ENCODE assay signal across 8 mouse cellular contexts in genomic region chr4:34616146-34616545, GRCm38 (mm10). TPM values are rescaled to one million over a fixed set of nuclear protein-coding genes. Genes with fewer than 3 reads are reported as not detected.
DNase-seq lines count a peak whose midpoint lies in the region; ATAC-seq and TF ChIP-seq lines count a peak whose summit lies in the region.

No protein-coding gene starts in this region.

- WGBS in kidney, adult 2 months = 36% methylated on average over 8 of the region's 8 CpGs
- WGBS in embryonic facial prominence, embryonic 14.5 days = 74% methylated on average over 8 of the region's 8 CpGs
- 56% methylated on average over 8 of the region's 8 CpGs for WGBS in kidney, embryonic 15.5 days
- WGBS in neural tube, embryonic 12.5 days = 41% methylated on average over 8 of the region's 8 CpGs

- TF ChIP-seq CTCF in kidney, adult 2 months (conservative IDR thresholded peaks at IDR 0.05; ENCODE audit: insufficient read depth, insufficient read length, low read depth, low read length) = no peak

- DNase-seq in kidney, adult 2 months = peak; percentile 66
- no peak for DNase-seq in kidney, postnatal 4 days
- DNase-seq in embryonic facial prominence, embryonic 14.5 days (ENCODE audit: low spot score) = no peak
- no peak for DNase-seq in left cerebral cortex, postnatal 10 days (ENCODE audit: extremely low spot score in 1 of 2, low spot score in 2 of 2)

- TF ChIP-seq POLR2A in kidney, adult 2 months (IDR thresholded peaks at IDR 0.05; ENCODE audit: low read depth, low read length) = no peak

- no peaks in the 10 kb centered on the region for H3K27me3 ChIP-seq in kidney, adult 2 months (replicated peaks; ENCODE audit: control insufficient read depth, insufficient read depth, low read length)
- H3K27me3 ChIP-seq in embryonic facial prominence, embryonic 14.5 days (replicated peaks; ENCODE audit: control insufficient read depth, insufficient read depth, low read length) = no peaks in the 10 kb centered on the region
- H3K27me3 ChIP-seq in kidney, embryonic 15.5 days = no peaks in the 10 kb centered on the region
- no peaks in the 10 kb centered on the region for H3K27me3 ChIP-seq in neural tube, embryonic 12.5 days (replicated peaks)

- peak overlapping the region; percentile 83 for H3K9ac ChIP-seq in embryonic facial prominence, embryonic 14.5 days (ENCODE audit: low read depth, low read length)
- peak overlapping the region; percentile 85 for H3K9ac ChIP-seq in kidney, embryonic 15.5 days
- H3K9ac ChIP-seq in neural tube, embryonic 12.5 days = peak overlapping the region; percentile 83

- no peaks in the 10 kb centered on the region for H3K36me3 ChIP-seq in kidney, adult 2 months (ENCODE audit: control insufficient read depth, insufficient read depth, low read length)
- no peaks in the 10 kb centered on the region for H3K36me3 ChIP-seq in embryonic facial prominence, embryonic 14.5 days (ENCODE audit: control insufficient read depth, insufficient read depth, low read length)
- peaks cover 5% of the 10 kb centered on the region; the same call in 1 of the 2 replicates for H3K36me3 ChIP-seq in kidney, embryonic 15.5 days
- H3K36me3 ChIP-seq in neural tube, embryonic 12.5 days = no peaks in the 10 kb centered on the region

- peak overlapping the region; percentile 75 for H3K27ac ChIP-seq in kidney, adult 2 months (ENCODE audit: insufficient read depth, low read depth, low read length)
- H3K27ac ChIP-seq in embryonic facial prominence, embryonic 14.5 days (replicated peaks; ENCODE audit: low read depth, low read length) = no peak overlapping the region
- peak overlapping the region; percentile 96; the same call in 1 of the 2 replicates for H3K27ac ChIP-seq in kidney, embryonic 15.5 days
- no peak overlapping the region for H3K27ac ChIP-seq in neural tube, embryonic 12.5 days

- H3K9me3 ChIP-seq in embryonic facial prominence, embryonic 14.5 days (ENCODE audit: control insufficient read depth, low read length) = no peaks in the 10 kb centered on the region
- H3K9me3 ChIP-seq in kidney, embryonic 15.5 days (replicated peaks) = no peaks in the 10 kb centered on the region
- no peaks in the 10 kb centered on the region for H3K9me3 ChIP-seq in neural tube, embryonic 12.5 days

- intact Hi-C loops in left cerebral cortex, postnatal 10 days (cut with DNase I) = no loop called here

- peak overlapping the region; percentile 85 for H3K4me2 ChIP-seq in embryonic facial prominence, embryonic 14.5 days (ENCODE audit: low read depth, low read length)
- H3K4me2 ChIP-seq in kidney, embryonic 15.5 days = peak overlapping the region; percentile 81
- peak overlapping the region; percentile 88 for H3K4me2 ChIP-seq in neural tube, embryonic 12.5 days (replicated peaks)

- no peak for ATAC-seq in embryonic facial prominence, embryonic 14.5 days (ENCODE audit: low read depth)
- ATAC-seq in kidney, embryonic 15.5 days (replicated peaks; ENCODE audit: low FRiP score) = no peak
- ATAC-seq in neural tube, embryonic 12.5 days (ENCODE audit: low FRiP score, low read depth) = no peak
- ATAC-seq in megakaryocyte-erythroid progenitor cell, adult 5-6 weeks (replicated peaks; ENCODE audit: low FRiP score, low TSS enrichment, poor library complexity, severe bottlenecking) = no peak
- no peak for ATAC-seq in inflammation-experienced regulatory T-cells, adult 6 months

- peak overlapping the region; percentile 80 for H3K4me3 ChIP-seq in kidney, adult 2 months (ENCODE audit: insufficient read depth, low read depth, low read length)
- H3K4me3 ChIP-seq in embryonic facial prominence, embryonic 14.5 days (ENCODE audit: low read depth, low read length) = peak overlapping the region; percentile 74; the same call in 1 of the 2 replicates
- H3K4me3 ChIP-seq in kidney, embryonic 15.5 days (replicated peaks) = peak overlapping the region; percentile 89
- peak overlapping the region; percentile 77 for H3K4me3 ChIP-seq in neural tube, embryonic 12.5 days

- H3K4me1 ChIP-seq in kidney, adult 2 months (ENCODE audit: control insufficient read depth, insufficient read depth, low read length) = peaks cover 6% of the 10 kb centered on the region; the same call in 1 of the 2 replicates
- H3K4me1 ChIP-seq in embryonic facial prominence, embryonic 14.5 days (ENCODE audit: control insufficient read depth, insufficient read depth, low read length) = peaks cover 20% of the 10 kb centered on the region
- H3K4me1 ChIP-seq in kidney, embryonic 15.5 days = peaks cover 26% of the 10 kb centered on the region
- peaks cover 24% of the 10 kb centered on the region for H3K4me1 ChIP-seq in neural tube, embryonic 12.5 days

RNA-seq across cellular contexts. Expression of gene Rars2, which starts 1.4 kb away (rescaled TPM):
- 17.8 and 21.2 TPM in 2 replicates for polyA plus RNA-seq in kidney, adult 2 months (2012; rRNA removed)
- 48.6 and 57.5 TPM in 2 replicates for polyA plus RNA-seq in embryonic facial prominence, embryonic 14.5 days (2014; fragmentation: Nextera tagmentation; extraction: Ambion mirVana)
- polyA plus RNA-seq in kidney, embryonic 15.5 days (2015; fragmentation: Nextera tagmentation; extraction: Ambion mirVana) = 71.5 and 76.0 TPM in 2 replicates
- 63.5 and 67.8 TPM in 2 replicates for polyA plus RNA-seq in neural tube, embryonic 12.5 days (2016; fragmentation: Nextera tagmentation; extraction: Ambion mirVana)
- total RNA-seq in megakaryocyte-erythroid progenitor cell, adult 5-6 weeks (2014; fragmentation: Nextera tagmentation) = 32.4 and 39.2 TPM in 2 replicates
- total RNA-seq in megakaryocyte-erythroid progenitor cell, adult 5-6 weeks (2017) = 53.6 and 66.6 TPM in 2 replicates
- total RNA-seq in left cerebral cortex, postnatal 10 days (2021) = 10 to 100 TPM; 26.9 to 31.4 TPM
- 10 to 100 TPM; 46.3 to 56.7 (median 47.9) TPM for polyA plus RNA-seq in inflammation-experienced regulatory T-cells, adult 6 months (2017; shearing (Covaris generic))

RNA-seq across cellular contexts. Expression of gene Orc3, which starts 1.4 kb away (rescaled TPM):
- 16.6 and 18.7 TPM in 2 replicates for polyA plus RNA-seq in kidney, adult 2 months (2012; rRNA removed)
- polyA plus RNA-seq in embryonic facial prominence, embryonic 14.5 days (2014; fragmentation: Nextera tagmentation; extraction: Ambion mirVana) = 82.5 and 94.7 TPM in 2 replicates
- polyA plus RNA-seq in kidney, embryonic 15.5 days (2015; fragmentation: Nextera tagmentation; extraction: Ambion mirVana) = 91.0 and 92.3 TPM in 2 replicates
- polyA plus RNA-seq in neural tube, embryonic 12.5 days (2016; fragmentation: Nextera tagmentation; extraction: Ambion mirVana) = 92.7 and 101 TPM in 2 replicates
- total RNA-seq in megakaryocyte-erythroid progenitor cell, adult 5-6 weeks (2014; fragmentation: Nextera tagmentation) = 110 and 116 TPM in 2 replicates
- total RNA-seq in megakaryocyte-erythroid progenitor cell, adult 5-6 weeks (2017) = 106 and 107 TPM in 2 replicates
- total RNA-seq in left cerebral cortex, postnatal 10 days (2021) = 10 to 100 TPM; 43.1 to 43.7 TPM
- polyA plus RNA-seq in inflammation-experienced regulatory T-cells, adult 6 months (2017; shearing (Covaris generic)) = 100 to 1,000 TPM in 2 of 3 experiments, 10 to 100 TPM in 1; 92.5 to 124 (median 103) TPM

Comparison
In these comparisons a context has a peak if more than half of its experiments do, and no peak if none do; other contexts are left out.
1. H3K27ac ChIP-seq: peak in kidney, adult 2 months (single experiment) and kidney, embryonic 15.5 days (single experiment); none in embryonic facial prominence, embryonic 14.5 days (single experiment) and neural tube, embryonic 12.5 days (single experiment).
2. Peak in every context shown above with its lines, with median percentiles within 50 percentile points of each other: H3K4me3 ChIP-seq, H3K4me2 ChIP-seq and H3K9ac ChIP-seq.